Mouse (Mus musculus): Measurements from ENCODE around the gene Terb1.

DNA sequence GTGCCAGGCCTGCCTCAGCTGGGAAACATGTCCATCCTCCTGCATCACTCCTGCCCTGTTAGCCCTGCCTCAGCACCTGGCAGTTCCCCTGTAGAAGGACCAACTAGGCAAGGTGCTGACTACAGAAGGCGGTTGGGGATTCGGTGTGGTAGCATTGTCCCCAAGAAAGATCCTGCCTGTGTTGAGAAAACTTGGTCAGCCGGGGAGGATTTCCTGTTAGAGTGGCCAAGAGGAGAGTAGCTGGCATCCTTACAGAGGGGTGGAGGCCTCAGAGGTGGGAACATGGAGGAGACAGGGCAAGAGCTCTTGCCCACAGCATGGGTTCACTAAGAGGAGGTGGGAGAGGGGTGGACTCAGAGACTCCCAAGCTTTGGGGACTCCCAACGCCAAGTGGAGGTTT lies 45.5 kb upstream of the Terb1 start:
- TF ChIP-seq CTCF (conservative IDR thresholded peaks at IDR 0.05; ENCODE audit: insufficient read depth, insufficient read length, low read depth, low read length) = no peak
- no peak for TF ChIP-seq POLR2A (IDR thresholded peaks at IDR 0.05; ENCODE audit: low read depth, low read length)

Data from kidney, adult 2 months (tissue).